Mouse (Mus musculus) cerebellum, adult 9-10 months (tissue): ENCODE data around the gene Abhd14b.

Experiments
- DNase-seq: peaks from one replicate; pipeline ENCODE4 v3.0.0; 2022

The Abhd14b gene

DNA sequence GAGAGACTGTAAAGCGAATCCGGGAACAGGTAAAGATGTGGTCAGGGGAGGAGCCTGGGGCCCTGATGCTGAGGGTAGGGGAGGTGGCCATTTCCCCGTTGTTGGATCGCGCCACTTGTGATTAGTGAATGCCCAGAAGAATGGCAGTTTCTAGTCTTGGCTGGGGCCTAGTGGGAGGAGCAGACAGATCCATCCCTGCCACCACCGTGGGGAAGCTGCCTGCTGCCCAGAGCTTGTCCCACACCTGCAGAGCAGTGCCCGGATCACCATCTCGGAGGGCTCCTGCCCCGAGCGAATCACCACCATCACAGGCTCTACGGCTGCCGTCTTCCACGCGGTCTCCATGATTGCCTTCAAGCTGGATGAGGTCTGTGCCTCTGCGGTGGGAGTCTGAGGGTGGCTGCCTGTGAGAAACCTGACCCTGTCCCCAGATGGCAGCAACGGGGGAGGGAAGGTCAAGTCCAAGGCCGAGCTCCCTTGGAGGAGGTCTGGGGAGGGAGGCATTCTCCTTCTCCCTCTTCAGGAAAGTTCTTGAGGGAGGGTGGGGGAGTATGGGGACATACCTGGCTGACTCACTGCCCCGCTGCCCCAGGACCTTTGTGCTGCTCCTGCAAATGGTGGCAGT, 13.3 kb downstream of the Abhd14b start:
- peak; percentile 87 for DNase-seq

DNA sequence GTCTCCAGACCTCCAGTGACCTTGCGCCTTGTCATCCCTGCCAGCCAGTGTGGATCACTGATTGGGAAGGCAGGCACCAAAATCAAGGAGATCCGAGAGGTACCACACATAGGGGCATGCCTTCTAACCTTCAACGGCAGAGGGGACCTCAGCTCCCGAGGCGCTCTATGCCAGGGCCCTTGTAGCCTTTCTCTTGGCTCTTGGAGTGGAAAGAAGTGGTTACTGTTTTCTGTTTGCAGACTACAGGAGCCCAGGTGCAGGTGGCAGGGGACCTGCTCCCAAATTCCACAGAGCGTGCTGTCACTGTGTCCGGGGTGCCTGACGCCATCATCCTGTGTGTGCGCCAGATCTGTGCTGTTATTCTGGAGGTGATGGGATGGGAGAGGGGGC, 13.8 kb downstream of the Abhd14b start:
- peak; percentile 74 for DNase-seq

DNA sequence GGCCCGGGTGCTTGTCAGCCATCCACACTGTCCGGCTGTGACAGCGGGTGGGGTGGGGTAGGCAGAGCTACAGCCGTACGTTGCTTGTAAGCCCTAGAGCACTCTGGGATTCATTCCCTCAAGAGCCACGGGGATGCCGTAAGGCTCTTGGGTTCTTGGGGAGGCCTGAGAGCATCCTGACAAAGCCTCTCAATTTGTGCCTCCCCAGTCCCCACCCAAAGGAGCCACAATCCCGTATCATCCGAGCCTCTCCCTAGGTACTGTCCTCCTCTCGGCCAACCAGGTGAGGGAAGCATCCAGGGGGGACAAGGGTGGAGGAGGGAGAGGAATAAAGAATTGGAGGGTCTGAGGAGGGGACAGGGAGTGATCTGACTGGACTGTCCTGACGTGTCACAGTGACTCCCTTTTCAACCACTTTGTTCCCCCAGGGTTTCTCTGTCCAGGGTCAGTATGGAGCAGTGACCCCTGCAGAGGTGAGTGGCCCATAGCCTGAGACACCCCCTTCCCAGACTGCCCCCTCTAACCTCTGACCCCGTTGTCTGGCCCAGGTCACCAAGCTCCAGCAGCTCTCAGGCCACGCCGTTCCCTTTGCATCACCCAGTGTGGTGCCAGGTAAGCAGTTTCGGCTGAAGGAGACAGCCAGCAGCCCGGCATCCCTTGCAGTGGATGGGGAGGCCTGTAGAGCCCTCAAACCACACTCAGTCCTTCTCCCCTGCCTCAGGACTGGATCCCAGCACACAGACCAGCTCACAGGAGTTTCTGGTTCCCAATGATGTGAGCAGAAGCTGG, 14.6 kb downstream of the Abhd14b start:
- peak; percentile 72 for DNase-seq

DNA sequence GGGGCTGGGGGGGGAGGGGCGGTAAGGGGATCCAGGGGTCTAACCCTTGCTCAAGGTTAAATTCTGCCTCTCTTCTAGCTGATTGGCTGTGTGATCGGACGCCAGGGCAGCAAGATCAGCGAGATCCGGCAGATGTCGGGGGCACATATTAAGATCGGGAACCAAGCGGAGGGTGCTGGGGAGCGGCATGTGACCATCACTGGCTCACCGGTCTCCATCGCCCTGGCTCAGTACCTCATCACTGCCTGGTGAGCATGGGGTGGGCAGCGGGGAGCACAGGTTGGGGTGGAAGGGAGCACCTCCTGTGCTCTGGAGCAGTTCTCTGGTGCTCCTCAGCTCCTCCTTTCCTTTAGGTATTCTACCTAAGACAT, 15.2 kb downstream of the Abhd14b start:
- no peak for DNase-seq

GRCm38 (mm10) chr9:106463122-106464063, 16.1 kb downstream of the Abhd14b start:
- DNase-seq = peak; percentile 92

GRCm38 (mm10) chr9:106464751-106465541, 17.7 kb downstream of the Abhd14b start:
- peak; percentile 91 for DNase-seq

GRCm38 (mm10) chr9:106465571-106466200, 18.4 kb downstream of the Abhd14b start, which contains the start of gene Gpr62:
Gene Gpr62, minus strand, starts transcription at chr9:106465938.
- DNase-seq = peak; percentile 92

DNA sequence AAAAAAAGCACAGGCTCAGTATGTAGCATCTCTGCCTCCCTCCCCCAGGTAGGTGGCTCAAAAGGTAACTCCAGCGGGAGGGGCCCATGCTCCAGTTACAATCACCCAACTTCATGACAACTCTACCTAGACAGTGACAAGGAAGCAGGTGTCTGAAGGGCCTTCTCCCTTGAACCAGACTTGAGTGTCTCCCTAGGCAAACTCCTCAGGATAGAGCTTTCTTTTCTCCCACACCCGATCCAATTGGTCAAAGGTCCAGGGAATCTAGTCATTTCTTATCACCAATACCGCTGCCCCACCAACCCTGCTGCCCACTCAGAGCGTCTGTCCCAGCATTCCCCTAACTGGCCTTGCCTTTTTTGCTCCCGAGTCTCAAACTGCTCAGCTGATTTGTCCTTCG, 19.5 kb downstream of the Abhd14b start:
- DNase-seq = peak; percentile 60

DNA sequence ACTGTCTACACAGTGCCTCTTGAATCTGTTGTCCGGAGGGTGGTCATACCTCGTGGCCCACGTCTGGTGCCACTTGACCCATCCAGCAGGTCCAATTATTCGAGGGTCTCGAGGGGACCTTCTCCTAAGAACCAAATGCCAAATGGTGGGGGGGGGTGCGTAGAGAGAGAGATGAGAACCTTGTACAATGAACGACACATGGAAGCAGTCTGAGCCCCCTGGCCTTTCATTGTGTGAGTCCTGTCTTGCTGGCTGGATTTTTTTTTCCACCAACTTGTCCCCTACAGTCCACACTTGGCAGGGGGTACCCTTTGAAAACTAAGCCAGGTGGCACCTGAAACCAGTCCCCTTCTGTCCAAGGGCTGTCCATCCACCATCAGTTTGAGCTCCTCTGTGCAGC, 20.5 kb downstream of the Abhd14b start:
- peak; percentile 55 for DNase-seq

DNA sequence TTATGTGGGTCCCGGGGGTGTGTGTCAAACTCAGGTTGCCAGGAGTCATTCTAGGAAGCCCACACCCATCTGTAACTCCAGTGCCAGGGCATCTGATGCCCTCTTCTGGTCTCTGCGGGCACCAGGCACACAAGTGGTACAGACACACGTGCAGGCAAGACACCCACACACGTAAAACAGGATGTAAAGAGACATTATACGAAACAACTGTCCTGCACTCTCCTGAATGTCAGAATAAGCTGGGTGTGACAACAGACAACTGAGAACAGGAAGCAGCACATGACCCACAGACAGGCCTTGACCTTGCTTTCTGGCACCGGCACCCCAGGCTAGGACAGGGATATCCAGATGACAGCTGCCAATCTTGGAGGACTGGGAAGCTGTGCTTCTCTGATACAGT, 22.1 kb downstream of the Abhd14b start:
- peak; percentile 48 for DNase-seq

DNA sequence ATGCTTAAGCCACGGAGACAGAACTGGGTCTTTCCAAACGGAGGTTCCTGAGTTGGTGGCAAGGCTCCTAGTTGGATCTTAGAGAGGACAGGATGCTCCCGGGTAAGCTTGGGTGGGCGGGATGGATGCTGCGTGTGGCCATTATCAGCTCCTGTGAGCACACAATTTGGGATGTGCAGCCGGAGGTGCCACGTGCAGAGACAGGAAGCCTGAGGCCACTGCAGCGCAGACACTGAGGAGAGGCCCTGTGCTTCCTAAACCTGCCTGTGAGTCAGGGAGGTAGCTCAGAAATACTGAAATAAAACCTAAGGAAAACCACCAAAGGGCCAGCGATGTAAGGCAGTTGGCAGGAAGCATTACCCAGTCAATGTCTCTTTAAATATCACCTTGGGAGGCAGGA, 22.5 kb downstream of the Abhd14b start:
- no peak for DNase-seq

DNA sequence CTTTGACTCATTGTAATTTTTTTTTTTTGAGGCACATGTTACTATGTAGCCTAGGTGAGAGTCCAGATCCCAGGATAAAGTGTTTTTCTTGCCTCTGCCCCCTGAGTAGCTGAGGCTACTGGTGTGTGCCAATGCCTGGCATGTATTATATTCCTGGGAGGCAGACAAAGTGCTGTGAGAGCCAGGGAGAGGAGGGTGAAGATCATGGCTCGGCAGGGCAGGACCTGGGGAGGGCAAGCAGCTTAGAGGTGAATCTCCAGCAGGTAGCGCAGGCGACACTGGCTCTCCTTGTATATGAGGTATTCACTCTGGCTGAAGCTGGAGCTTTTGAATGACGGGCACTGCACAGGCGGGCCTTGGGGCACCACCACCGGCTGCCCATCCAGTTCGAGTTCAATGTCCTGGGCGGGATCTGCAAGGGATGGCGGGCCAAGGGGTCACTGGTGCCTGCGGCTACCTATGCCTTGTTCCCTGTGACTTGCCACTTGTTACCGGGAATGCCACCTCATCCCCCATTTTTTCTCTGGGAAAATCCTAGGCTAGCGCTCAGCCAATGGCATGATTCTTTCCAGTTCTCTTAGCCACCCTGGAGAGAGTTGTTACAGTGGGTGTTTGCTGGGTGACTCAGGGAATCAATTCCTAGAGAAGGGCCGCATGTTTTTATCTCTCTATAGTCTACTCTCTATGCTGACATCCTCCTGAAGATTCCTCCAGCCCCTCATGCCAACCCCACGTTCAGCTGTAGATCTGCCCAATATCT, 23.9 kb downstream of the Abhd14b start:
- peak; percentile 41 for DNase-seq

DNA sequence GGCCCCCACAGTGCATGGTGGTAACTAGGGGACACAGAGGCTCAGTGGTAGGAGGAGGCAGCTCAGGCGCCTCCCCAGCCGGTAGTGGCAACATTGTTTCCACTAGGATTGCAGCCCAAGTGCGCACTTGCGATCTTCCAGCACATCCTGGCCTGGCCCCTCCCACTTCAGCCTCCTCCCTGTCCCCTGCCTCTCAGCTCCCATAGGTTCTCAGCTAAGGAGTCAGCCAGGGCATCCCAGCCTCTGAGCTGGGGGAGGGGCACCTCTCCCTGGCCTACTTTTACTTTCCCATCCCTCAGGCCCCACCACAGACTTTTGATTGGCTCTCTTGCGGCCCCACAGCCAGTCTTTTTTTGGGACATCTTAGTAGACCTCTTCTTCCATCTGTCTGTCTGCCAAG, 24.6 kb downstream of the Abhd14b start:
- no peak for DNase-seq

DNA sequence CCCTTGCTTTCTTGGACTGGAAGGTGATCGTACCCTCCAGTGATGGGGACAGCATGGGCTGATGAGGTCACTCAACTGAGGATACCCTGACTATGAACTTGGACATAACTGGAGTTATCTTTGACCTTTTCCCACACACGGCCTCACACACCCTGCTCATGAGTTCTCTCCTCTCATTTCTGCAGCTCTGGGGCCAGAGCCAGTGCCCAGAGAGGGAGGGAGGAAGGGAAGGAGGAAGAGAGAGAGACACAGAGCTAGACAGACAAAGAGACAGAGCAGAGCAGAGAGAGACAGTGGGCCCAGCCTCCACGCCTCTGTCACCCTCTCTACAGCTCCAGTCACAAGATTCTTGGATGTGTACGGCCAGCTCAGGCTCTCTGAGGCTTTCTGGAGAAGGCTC, 25.1 kb downstream of the Abhd14b start:
- DNase-seq = peak; percentile 66

DNA sequence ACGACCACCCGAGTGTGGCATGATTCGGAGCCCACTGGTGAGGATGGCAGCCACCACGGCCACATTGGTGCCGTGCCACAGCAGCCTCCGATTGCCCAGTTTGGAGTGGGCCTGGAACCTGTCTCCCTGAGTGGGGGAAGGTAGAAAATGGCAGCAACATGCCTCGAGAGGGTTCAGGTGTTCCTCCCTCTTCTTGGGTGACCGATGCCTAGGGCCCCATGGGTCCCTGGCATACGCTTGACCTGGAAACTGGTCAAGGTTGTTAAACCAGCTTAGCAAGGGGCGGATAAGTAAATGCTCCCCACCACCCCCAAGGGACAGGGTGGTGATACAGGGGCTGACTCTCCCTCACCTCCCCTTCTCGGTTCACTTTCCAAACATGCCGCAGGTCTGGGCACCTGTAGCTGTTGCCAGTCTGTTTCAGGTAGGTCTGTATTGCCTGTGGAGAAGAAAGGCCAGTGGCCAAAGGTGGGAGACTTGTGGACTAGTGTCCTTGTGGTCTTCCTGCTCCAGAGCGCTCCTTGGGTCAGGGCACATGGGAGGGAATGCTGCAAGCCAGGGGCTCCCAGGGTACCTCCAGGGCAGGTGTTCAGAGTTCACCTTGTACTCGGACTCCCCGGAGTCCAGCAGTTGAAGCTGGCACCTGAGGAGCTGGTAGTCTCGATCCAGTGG, 26.0 kb downstream of the Abhd14b start:
- DNase-seq = peak; percentile 65

GRCm38 (mm10) chr9:106473753-106474105, 26.5 kb downstream of the Abhd14b start:
- peak; percentile 66 for DNase-seq

GRCm38 (mm10) chr9:106474456-106474855, 27.2 kb downstream of the Abhd14b start:
- DNase-seq = peak; percentile 87

- DNase-seq = peak; percentile 70
These were observed 27.8 kb downstream of the Abhd14b start for GRCm38 (mm10) chr9:106475046-106475445.

- DNase-seq = no peak
These were observed 28.4 kb downstream of the Abhd14b start, which contains the start of gene Rrp9 for GRCm38 (mm10) chr9:106475663-106476001. Gene Rrp9, plus strand, starts transcription at chr9:106475963.

DNA sequence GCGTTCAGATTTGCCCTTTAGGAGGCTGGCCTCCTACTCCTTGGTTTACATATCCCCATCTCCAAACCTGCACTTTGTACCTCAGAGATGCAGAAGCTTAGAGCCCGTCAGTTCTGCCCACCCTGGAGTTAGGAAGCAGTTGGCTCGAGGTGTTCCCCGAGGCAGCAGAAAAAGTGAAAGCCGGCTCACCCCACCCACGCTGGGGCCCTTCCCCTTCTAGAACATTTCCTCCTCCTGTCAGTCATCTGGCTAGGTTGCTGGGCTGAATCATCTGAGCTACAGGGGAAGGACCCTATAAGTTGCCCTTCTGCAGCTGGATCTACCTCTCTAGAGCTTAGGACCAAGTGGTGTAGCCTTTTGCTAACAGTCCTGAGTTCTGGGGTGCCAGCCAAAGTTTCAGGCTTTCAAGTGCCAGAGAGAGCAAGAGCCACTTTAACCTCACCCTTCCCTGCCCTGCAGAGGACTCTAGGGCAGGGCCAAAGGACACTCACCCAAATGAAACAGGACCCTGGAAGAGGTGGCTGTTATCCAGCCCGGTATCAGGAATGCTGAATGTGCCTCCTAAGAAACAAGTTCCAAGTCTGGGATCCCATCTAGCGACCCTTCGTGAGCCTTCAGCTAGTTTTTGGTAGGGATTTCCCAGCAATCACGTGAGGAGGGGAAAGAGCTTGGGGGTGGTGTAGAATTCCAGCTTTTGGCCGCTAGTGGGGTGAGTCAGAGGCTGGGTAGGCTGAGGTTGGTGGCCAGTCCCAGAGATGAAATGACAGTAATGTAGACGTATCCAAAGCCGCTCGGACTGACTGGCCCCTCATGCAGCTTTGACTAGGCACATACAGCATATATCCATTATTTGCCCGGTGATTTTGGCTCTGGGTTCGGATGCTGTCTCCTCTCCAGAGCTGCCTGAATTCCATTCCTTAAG, 29.0 kb downstream of the Abhd14b start:
- DNase-seq = no peak
